Mouse (Mus musculus) myocyte (in vitro differentiated cells): ENCODE measurements around the gene Tprg.

Experiments
- CEBPB ChIP-seq: IDR thresholded peaks from 2 replicates; pipeline ENCODE4 v1.6.1; 2011; ENCODE audit warnings: mild to moderate bottlenecking, moderate library complexity; ENCODE audit not compliant: poor library complexity, insufficient read depth, severe bottlenecking
- POLR2A ChIP-seq: IDR thresholded peaks from one replicate; pipeline ENCODE4 v1.6.1; 2011; ENCODE audit warnings: low read depth, mild to moderate bottlenecking, control low read depth, moderate library complexity; ENCODE audit not compliant: insufficient read length
- TCF12 ChIP-seq: IDR thresholded peaks from one replicate; pipeline ENCODE4 v1.6.1; 2011; ENCODE audit warnings: mild to moderate bottlenecking, control low read depth; ENCODE audit not compliant: poor library complexity, insufficient read depth, severe bottlenecking

DNA sequence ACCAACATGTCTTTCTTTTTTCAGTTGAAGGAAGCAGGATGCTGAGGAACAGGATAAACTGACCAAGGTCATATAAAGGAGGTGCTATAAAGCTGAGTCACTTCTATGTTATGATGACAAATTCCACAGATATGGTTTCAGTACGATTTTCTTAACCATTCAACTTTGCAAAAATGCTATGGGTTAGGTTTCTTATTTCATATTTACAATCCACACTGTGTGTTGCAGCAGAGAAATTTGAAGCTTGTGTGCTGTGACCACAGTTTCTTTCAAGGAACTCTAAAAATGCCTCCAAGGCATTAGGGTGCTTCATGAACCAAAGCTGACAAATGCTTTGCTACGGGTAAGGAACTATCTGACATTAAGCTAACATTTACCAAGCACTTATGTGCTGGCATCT lies 153.4 kb downstream of the Tprg start:
- TF ChIP-seq CEBPB = peak; percentile 62
- TF ChIP-seq TCF12 = no peak
- no peak for TF ChIP-seq POLR2A
